Mouse (Mus musculus) thymus, adult 2 months (tissue): Measurements from ENCODE around the gene Sh3bp4. TPM values are rescaled to one million over a fixed set of nuclear protein-coding genes. Genes with fewer than 3 reads are reported as not detected.

Source experiments
- DNase-seq: peaks from one replicate; pipeline ENCODE4 v3.0.0; 2021
- H3K27ac ChIP-seq: fragments of 200-500 bp; 2 replicates; pipeline ENCODE4 v1.5.1; 2012; ENCODE audit warnings: low read length, control low read depth; ENCODE audit not compliant: control insufficient read depth, insufficient read depth
- H3K27me3 ChIP-seq: fragments of 200-500 bp; 2 replicates; pipeline ENCODE4 v1.6.1; 2012; ENCODE audit warnings: mild to moderate bottlenecking, low read length, moderate library complexity, mixed read lengths; ENCODE audit not compliant: control insufficient read depth, insufficient read depth
- H3K36me3 ChIP-seq: fragments of 200-500 bp; 2 replicates; pipeline ENCODE4 v1.6.1; 2012; ENCODE audit warnings: mild to moderate bottlenecking, low read length, moderate library complexity; ENCODE audit not compliant: control insufficient read depth, insufficient read depth
- H3K4me1 ChIP-seq: fragments of 200-500 bp; replicated peaks from 2 replicates; pipeline ENCODE4 v1.6.1; 2012; ENCODE audit warnings: low read length; ENCODE audit not compliant: control insufficient read depth, insufficient read depth
- H3K4me3 ChIP-seq: fragments of 200-500 bp; 2 replicates; pipeline ENCODE4 v1.5.1; 2012; ENCODE audit warnings: mild to moderate bottlenecking, low read length, control low read depth, moderate library complexity; ENCODE audit not compliant: control insufficient read depth, insufficient read depth
- CTCF ChIP-seq: fragments of 200-500 bp; IDR thresholded peaks from 2 replicates; pipeline ENCODE4 v1.5.1; 2012; ENCODE audit warnings: mild to moderate bottlenecking, control low read depth, low read length, moderate library complexity, borderline replicate concordance; ENCODE audit not compliant: control insufficient read depth, poor library complexity, insufficient read depth; ENCODE audit errors: extremely low read depth
- POLR2A ChIP-seq: fragments of 200-500 bp; IDR thresholded peaks from 2 replicates; pipeline ENCODE4 v1.6.1; 2012; ENCODE audit warnings: mild to moderate bottlenecking, low read length, control low read depth, moderate library complexity; ENCODE audit not compliant: control insufficient read depth, poor library complexity, insufficient read depth; ENCODE audit errors: extremely low read depth
- WGBS: fragments of 180-500 bp; shearing (Covaris S2); methylation state at CpG from one replicate; pipeline ENCODE4 v1.1.7; 2018; 5-methylcytosine and 5-hydroxymethylcytosine counted together
- polyA plus RNA-seq: library from polyadenylated mRNA; depleted of rRNA; stranded (reverse); fragments of >200 nt; gene quantifications from 2 replicates; pipeline ENCODE4 v1.2.3, GENCODE M21; 2012

Gene Sh3bp4
- polyA plus RNA-seq, 1 experiment = 9.1 TPM

GRCm38 (mm10) chr1:89102231-89103003 is 32.2 kb downstream of the Sh3bp4 start:
- H3K4me3 ChIP-seq = no peak overlapping the region
- H3K4me1 ChIP-seq = 0 out of 2 replicates have a peak, but pooled peaks cover under 1% of the 10 kb centered on the region
- H3K27ac ChIP-seq = no peak overlapping the region
- H3K27me3 ChIP-seq = no peaks in the 10 kb centered on the region
- WGBS = 90% methylated on average over 15 of the region's 15 CpGs
- no peaks in the 10 kb centered on the region for H3K36me3 ChIP-seq
- DNase-seq = no peak
- TF ChIP-seq CTCF (no peak), POLR2A (no peak)

GRCm38 (mm10) chr1:89103004-89103263 is 32.7 kb downstream of the Sh3bp4 start:
- DNase-seq = no peak
- no peaks in the 10 kb centered on the region for H3K36me3 ChIP-seq
- TF ChIP-seq CTCF (no peak), POLR2A (no peak)
- no peak overlapping the region for H3K27ac ChIP-seq
- H3K4me3 ChIP-seq = no peak overlapping the region
- 95% methylated on average over 3 of the region's 3 CpGs for WGBS
- H3K4me1 ChIP-seq = peaks cover 6% of the 10 kb centered on the region; the same call in 1 of the 2 replicates
- H3K27me3 ChIP-seq = no peaks in the 10 kb centered on the region

- 90% methylated on average over 12 of the region's 12 CpGs for WGBS
- H3K27me3 ChIP-seq = no peaks in the 10 kb centered on the region
- H3K27ac ChIP-seq = no peak overlapping the region
- H3K36me3 ChIP-seq = no peaks in the 10 kb centered on the region
- H3K4me3 ChIP-seq = no peak overlapping the region
- no peak for TF ChIP-seq POLR2A
- no peak for TF ChIP-seq CTCF
- peaks cover 11% of the 10 kb centered on the region for H3K4me1 ChIP-seq
- DNase-seq = no peak
Measured at GRCm38 (mm10) chr1:89103505-89103904, 33.3 kb downstream of the Sh3bp4 start.

GRCm38 (mm10) chr1:89104066-89104765 is 34.0 kb downstream of the Sh3bp4 start:
- TF ChIP-seq CTCF (no peak), POLR2A (no peak)
- DNase-seq = no peak
- Histone ChIP-seq H3K4me1 (peaks cover 16% of the 10 kb centered on the region), H3K36me3 (no peaks in the 10 kb centered on the region), H3K27ac (no peak overlapping the region), H3K4me3 (no peak overlapping the region), H3K27me3 (no peaks in the 10 kb centered on the region)
- WGBS = 79% methylated on average over 13 of the region's 13 CpGs

GRCm38 (mm10) chr1:89105891-89106830 is 35.9 kb downstream of the Sh3bp4 start:
- no peak for TF ChIP-seq CTCF
- TF ChIP-seq POLR2A = no peak
- 95% methylated on average over 18 of the region's 18 CpGs for WGBS
- no peak for DNase-seq
- H3K4me1 ChIP-seq = peaks cover 16% of the 10 kb centered on the region
- no peak overlapping the region for H3K4me3 ChIP-seq
- no peak overlapping the region for H3K27ac ChIP-seq
- no peaks in the 10 kb centered on the region for H3K27me3 ChIP-seq
- no peaks in the 10 kb centered on the region for H3K36me3 ChIP-seq

- no peak for TF ChIP-seq CTCF
- TF ChIP-seq POLR2A = no peak
- H3K4me3 ChIP-seq = no peak overlapping the region
- peaks cover 16% of the 10 kb centered on the region for H3K4me1 ChIP-seq
- DNase-seq = no peak
- no peaks in the 10 kb centered on the region for H3K27me3 ChIP-seq
- no peaks in the 10 kb centered on the region for H3K36me3 ChIP-seq
- H3K27ac ChIP-seq = no peak overlapping the region
- WGBS = 92% methylated on average over 6 of the region's 6 CpGs
Measured at GRCm38 (mm10) chr1:89107466-89107865, 37.3 kb downstream of the Sh3bp4 start.
